Mouse (Mus musculus) brain, embryonic 14.5 days (tissue): Measurements from ENCODE around the gene Lama4. TPM values are rescaled to one million over a fixed set of nuclear protein-coding genes. Genes with fewer than 3 reads are reported as not detected.

ENCODE experiments used
- DNase-seq: peaks from one replicate; pipeline ENCODE4 v3.0.0-alpha.2; 2011; ENCODE audit warnings: low read depth
- CTCF ChIP-seq: fragments of 200-500 bp; IDR thresholded peaks from 2 replicates; pipeline ENCODE4 v1.5.1; 2012; ENCODE audit warnings: inconsistent platforms, mild to moderate bottlenecking, moderate library complexity, borderline replicate concordance; ENCODE audit not compliant: insufficient read depth, insufficient read length; ENCODE audit errors: extremely low read depth
- POLR2A ChIP-seq: fragments of 200-500 bp; IDR thresholded peaks from 2 replicates; pipeline ENCODE4 v1.6.1; 2012; ENCODE audit warnings: mild to moderate bottlenecking, inconsistent platforms, borderline replicate concordance; ENCODE audit not compliant: poor library complexity, insufficient read depth, insufficient read length, severe bottlenecking; ENCODE audit errors: extremely low read depth
- polyA plus RNA-seq: library from polyadenylated mRNA; depleted of rRNA; stranded (reverse); fragments of >200 nt; gene quantifications from 2 replicates; pipeline ENCODE4 v1.2.3, GENCODE M21; 2012; rRNA removed

The Lama4 gene
- polyA plus RNA-seq, 1 experiment, result 20.4 TPM

GRCm38 (mm10) chr10:39137766-39138165, 172.5 kb downstream of the Lama4 start:
- no peak for DNase-seq
- TF ChIP-seq CTCF (no peak), POLR2A (no peak)

- no peak for DNase-seq
- TF ChIP-seq POLR2A (no peak), CTCF (no peak)
Observed at GRCm38 (mm10) chr10:39138761-39139160, 173.4 kb downstream of the Lama4 start.

GRCm38 (mm10) chr10:39140843-39141242, 175.5 kb downstream of the Lama4 start:
- no peak for TF ChIP-seq POLR2A
- TF ChIP-seq CTCF, result no peak
- no peak for DNase-seq

- no peak for DNase-seq
- TF ChIP-seq CTCF (no peak), POLR2A (no peak)
Observed at GRCm38 (mm10) chr10:39141401-39141800, 176.1 kb downstream of the Lama4 start.

GRCm38 (mm10) chr10:39142216-39142615, 176.9 kb downstream of the Lama4 start:
- DNase-seq, result no peak
- no peak for TF ChIP-seq POLR2A
- TF ChIP-seq CTCF, result no peak

GRCm38 (mm10) chr10:39156719-39157118, 191.4 kb downstream of the Lama4 start:
- TF ChIP-seq POLR2A (no peak), CTCF (no peak)
- no peak for DNase-seq

GRCm38 (mm10) chr10:39157321-39157720, 192.0 kb downstream of the Lama4 start:
- no peak for TF ChIP-seq POLR2A
- no peak for TF ChIP-seq CTCF
- no peak for DNase-seq

- no peak for DNase-seq
- TF ChIP-seq POLR2A (no peak), CTCF (no peak; the same call in 1 of the 2 replicates)
Observed at GRCm38 (mm10) chr10:39158306-39158705, 193.0 kb downstream of the Lama4 start.

Other genes with a start within 250 kb of the Lama4 start
- not detected in 2 replicates for gene Rfpl4b, start 143.7 kb upstream of the Lama4 start, polyA plus RNA-seq
- gene Fam229b, start 168.4 kb downstream of the Lama4 start, polyA plus RNA-seq, result 17.0 and 17.6 TPM in 2 replicates
- 12.1 and 17.7 TPM in 2 replicates for gene Tube1, start 168.5 kb downstream of the Lama4 start, polyA plus RNA-seq
- gene Ccn6, start 198.3 kb downstream of the Lama4 start, polyA plus RNA-seq, result 0.25 and 0.36 TPM in 2 replicates